Mouse (Mus musculus): ENCODE data around the gene Zdbf2. TPM values are rescaled to one million over a fixed set of nuclear protein-coding genes. Genes with fewer than 3 reads are reported as not detected.
"Not testable (repeated sequence)": the region's sequence is repeated elsewhere in the genome, so short reads cannot be mapped to it uniquely, and the experiment has no call there.

The Zdbf2 gene
- polyA plus RNA-seq, 1 experiment from 2014 or later: 5.6 TPM

DNA sequence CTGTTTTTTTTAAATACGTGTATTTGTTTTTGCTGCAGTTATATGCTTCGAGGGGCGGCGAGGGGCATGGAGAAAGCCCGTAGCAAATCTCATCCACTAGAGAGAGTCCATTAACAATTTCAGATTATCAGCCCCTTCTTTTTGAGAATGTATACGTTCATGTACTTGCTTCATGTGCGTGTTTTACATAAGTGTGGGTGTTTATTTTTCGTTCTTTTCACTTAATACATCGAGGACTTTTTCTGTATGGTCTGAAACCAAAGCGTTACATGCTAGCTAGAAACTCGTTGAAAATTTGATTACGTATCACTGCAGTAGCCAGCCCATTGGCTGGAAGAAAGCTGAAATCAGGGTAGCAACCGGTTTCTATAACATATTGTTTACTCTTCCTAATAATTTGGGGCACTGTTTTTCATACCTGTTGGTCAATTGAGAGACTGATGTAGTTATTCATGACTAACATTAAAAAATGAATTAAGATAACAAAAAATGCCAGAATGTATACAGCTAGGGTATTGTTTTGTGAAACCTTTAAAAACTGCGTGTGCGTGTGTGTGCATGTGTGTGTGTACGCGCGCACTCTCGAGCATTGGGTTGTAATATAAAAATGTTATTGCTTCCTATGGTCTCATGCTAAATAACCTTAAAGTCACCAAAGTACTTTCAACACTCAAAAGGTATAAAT is 1.1 kb downstream of the Zdbf2 start:
- Histone ChIP-seq H3K27me3 (ENCODE audit: control insufficient read depth, insufficient read depth, low read length) (peaks cover 25% of the 10 kb centered on the region), H3K36me3 (ENCODE audit: control insufficient read depth, insufficient read depth, low read length) (no peaks in the 10 kb centered on the region), H3K27ac (ENCODE audit: low read length) (no peak overlapping the region), H3K9me3 (replicated peaks; ENCODE audit: control insufficient read depth, low read length) (no peaks in the 10 kb centered on the region), H3K4me1 (ENCODE audit: control insufficient read depth, insufficient read depth, low read length) (no peaks in the 10 kb centered on the region; the same call in 1 of the 2 replicates), H3K4me2 (ENCODE audit: low read depth, low read length) (peak overlapping the region; percentile 64), H3K9ac (ENCODE audit: low read length) (peak overlapping the region; percentile 73), H3K4me3 (replicated peaks; ENCODE audit: low read length) (peak overlapping the region; percentile 59)
- WGBS: 15% methylated on average over 19 of the region's 19 CpGs
- ATAC-seq (ENCODE audit: insufficient read depth, low FRiP score): no peak

DNA sequence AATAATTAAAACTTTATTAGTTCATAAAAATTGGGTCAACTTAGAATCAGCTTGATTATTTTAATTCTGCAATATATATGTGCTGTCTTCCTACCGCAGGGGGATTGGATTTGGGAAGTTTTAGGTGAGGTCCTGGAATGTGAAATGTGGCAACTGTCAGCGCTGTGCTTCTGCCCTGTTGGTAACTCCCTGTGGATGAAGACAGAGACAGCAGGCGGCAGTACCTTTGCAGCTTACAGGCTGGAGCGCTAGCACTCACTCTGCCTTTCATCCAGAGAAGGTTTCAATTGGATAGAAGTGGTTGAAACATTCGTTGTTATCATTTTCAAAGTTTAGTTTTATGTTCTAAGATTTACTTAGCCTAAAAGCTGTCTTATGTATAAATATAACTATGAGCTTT is 5.0 kb downstream of the Zdbf2 start:
- Histone ChIP-seq H3K4me3 (replicated peaks; ENCODE audit: low read length) (no peak overlapping the region), H3K9me3 (replicated peaks; ENCODE audit: control insufficient read depth, low read length) (no peaks in the 10 kb centered on the region), H3K9ac (ENCODE audit: low read length) (no peak overlapping the region), H3K27me3 (ENCODE audit: control insufficient read depth, insufficient read depth, low read length) (peaks cover 5% of the 10 kb centered on the region), H3K36me3 (ENCODE audit: control insufficient read depth, insufficient read depth, low read length) (no peaks in the 10 kb centered on the region), H3K4me1 (ENCODE audit: control insufficient read depth, insufficient read depth, low read length) (no peaks in the 10 kb centered on the region; the same call in 1 of the 2 replicates), H3K4me2 (ENCODE audit: low read depth, low read length) (no peak overlapping the region), H3K27ac (ENCODE audit: low read length) (no peak overlapping the region)
- WGBS: 41% methylated on average over 5 of the region's 5 CpGs
- no peak for ATAC-seq (ENCODE audit: insufficient read depth, low FRiP score)

DNA sequence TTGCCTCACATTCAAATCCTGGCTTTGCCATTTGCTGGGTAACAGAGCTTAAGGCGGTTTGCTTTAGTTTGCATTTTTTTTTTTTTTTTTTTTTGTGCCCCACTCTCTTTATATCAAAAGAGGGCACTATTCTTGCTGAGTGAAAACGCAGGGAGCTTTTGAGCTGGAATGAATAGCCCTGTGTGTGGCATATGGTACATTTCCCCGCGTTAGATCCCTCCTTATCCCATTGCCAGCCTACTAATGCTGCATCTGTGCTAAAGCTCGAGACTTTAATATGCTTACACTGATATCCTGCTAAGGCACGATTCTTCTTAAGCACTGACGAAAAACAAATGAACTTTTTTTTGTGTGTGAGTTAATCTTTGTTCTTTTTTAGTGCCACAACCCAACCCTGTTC is 20.9 kb downstream of the Zdbf2 start:
- no peak overlapping the region for H3K4me3 ChIP-seq (replicated peaks; ENCODE audit: low read length)

DNA sequence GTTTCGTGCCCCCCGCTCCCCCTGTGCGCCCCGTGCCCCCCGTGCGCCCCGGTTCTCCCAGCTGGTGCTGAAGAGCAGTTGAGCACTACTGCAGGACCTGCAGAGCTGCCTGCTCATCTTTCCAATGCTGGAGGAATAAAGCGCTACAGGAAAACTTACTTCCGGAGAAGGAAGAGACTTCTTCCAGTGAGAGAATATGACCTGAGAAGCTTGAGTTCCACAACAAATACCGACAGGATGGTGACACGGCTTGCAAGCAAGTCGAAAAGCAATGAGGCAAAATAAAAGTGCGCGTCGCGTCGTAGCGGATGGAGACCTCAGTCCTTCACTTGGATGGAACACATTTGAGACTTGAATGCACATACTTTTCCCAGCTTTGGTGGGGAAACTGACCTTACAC is 36.6 kb downstream of the Zdbf2 start:
- Histone ChIP-seq H3K4me2 (ENCODE audit: low read depth, low read length) (no peak overlapping the region), H3K27me3 (ENCODE audit: control insufficient read depth, insufficient read depth, low read length) (peaks cover 6% of the 10 kb centered on the region; the same call in 1 of the 2 replicates), H3K4me1 (ENCODE audit: control insufficient read depth, insufficient read depth, low read length) (peaks cover 2% of the 10 kb centered on the region; the same call in 1 of the 2 replicates), H3K9ac (ENCODE audit: low read length) (no peak overlapping the region), H3K9me3 (replicated peaks; ENCODE audit: control insufficient read depth, low read length) (no peaks in the 10 kb centered on the region), H3K27ac (ENCODE audit: low read length) (no peak overlapping the region), H3K4me3 (replicated peaks; ENCODE audit: low read length) (no peak overlapping the region; the same call in 1 of the 2 replicates), H3K36me3 (ENCODE audit: control insufficient read depth, insufficient read depth, low read length) (no peaks in the 10 kb centered on the region)
- ATAC-seq (ENCODE audit: insufficient read depth, low FRiP score): no peak
- WGBS: 43% methylated on average over 18 of the region's 18 CpGs

More for the DNA sequence above, 20.9 kb downstream of the Zdbf2 start:
- H3K27ac ChIP-seq (ENCODE audit: low read length): no peak overlapping the region
- no peaks in the 10 kb centered on the region for H3K4me1 ChIP-seq (ENCODE audit: control insufficient read depth, insufficient read depth, low read length)
- H3K9me3 ChIP-seq (replicated peaks; ENCODE audit: control insufficient read depth, low read length): no peaks in the 10 kb centered on the region
- ATAC-seq (ENCODE audit: insufficient read depth, low FRiP score): no peak
- WGBS: 55% methylated on average over 7 of the region's 7 CpGs
- no peaks in the 10 kb centered on the region for H3K36me3 ChIP-seq (ENCODE audit: control insufficient read depth, insufficient read depth, low read length)
- H3K9ac ChIP-seq (ENCODE audit: low read length): no peak overlapping the region
- no peaks in the 10 kb centered on the region for H3K27me3 ChIP-seq (ENCODE audit: control insufficient read depth, insufficient read depth, low read length)
- H3K4me2 ChIP-seq (ENCODE audit: low read depth, low read length): no peak overlapping the region

DNA sequence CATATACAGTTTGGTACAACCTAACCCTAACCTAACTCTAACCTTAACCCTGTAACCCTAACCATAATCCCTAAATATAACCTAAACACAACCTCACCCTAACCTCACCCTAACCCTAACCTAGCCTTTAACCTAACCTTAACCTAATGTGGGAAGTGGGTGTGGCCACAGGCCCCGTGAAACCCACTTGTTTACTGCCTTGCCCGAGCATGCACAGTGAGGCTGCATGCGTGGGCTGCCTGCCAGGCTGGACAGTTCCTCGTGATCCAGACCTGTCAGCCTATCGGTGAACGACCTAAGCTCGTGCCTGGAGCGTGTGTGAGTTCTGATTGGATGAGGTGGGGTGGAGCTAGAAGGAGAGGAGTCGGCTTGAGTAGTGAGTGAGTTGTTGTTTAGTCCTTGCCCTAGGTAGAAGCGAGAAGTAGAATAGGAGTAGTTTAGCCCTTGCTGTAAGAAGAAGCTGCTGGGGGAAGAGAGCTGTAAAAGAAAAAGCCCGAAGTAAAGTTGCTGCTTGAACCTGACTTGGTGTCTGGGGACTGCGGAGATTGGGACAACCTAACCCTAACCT is 50.6 kb downstream of the Zdbf2 start:
- not testable (repeated sequence) for H3K9ac ChIP-seq (ENCODE audit: low read length); H3K4me1 ChIP-seq (ENCODE audit: control insufficient read depth, insufficient read depth, low read length); ATAC-seq (ENCODE audit: insufficient read depth, low FRiP score); H3K27me3 ChIP-seq (ENCODE audit: control insufficient read depth, insufficient read depth, low read length); H3K4me2 ChIP-seq (ENCODE audit: low read depth, low read length); H3K36me3 ChIP-seq (ENCODE audit: control insufficient read depth, insufficient read depth, low read length); H3K4me3 ChIP-seq (replicated peaks; ENCODE audit: low read length); H3K27ac ChIP-seq (ENCODE audit: low read length); H3K9me3 ChIP-seq (replicated peaks; ENCODE audit: control insufficient read depth, low read length)
- WGBS: 37% methylated on average over 12 of the region's 12 CpGs

Small RNAs within 50 kb of the gene (microRNA-seq; reads per million reads assigned to microRNA genes)
- 1.2 reads per million for gene Gm24513

Other genes with a start within 250 kb of the Zdbf2 start
- 8.0 and 10.5 TPM in 2 replicates for gene Ino80d, start 158.6 kb upstream of the Zdbf2 start, polyA plus RNA-seq (2015; fragmentation: Nextera tagmentation; extraction: Ambion mirVana)
- gene Eef1b2, start 96.4 kb upstream of the Zdbf2 start, polyA plus RNA-seq (2015; fragmentation: Nextera tagmentation; extraction: Ambion mirVana): 464 and 508 TPM in 2 replicates
- gene Ndufs1, start 96.4 kb upstream of the Zdbf2 start, polyA plus RNA-seq (2015; fragmentation: Nextera tagmentation; extraction: Ambion mirVana): 132 and 137 TPM in 2 replicates
- gene Gpr1, start 58.7 kb upstream of the Zdbf2 start, polyA plus RNA-seq (2015; fragmentation: Nextera tagmentation; extraction: Ambion mirVana): 0.11 and 0.26 TPM in 2 replicates
- 2.0 TPM in 2 replicates for gene Adam23, start 172.6 kb downstream of the Zdbf2 start, polyA plus RNA-seq (2015; fragmentation: Nextera tagmentation; extraction: Ambion mirVana)

All from stomach, embryonic 16.5 days (tissue).